Mouse (Mus musculus) CH12.LX (cell line): Measurements from ENCODE around the gene Pianp. TPM values are rescaled to one million over a fixed set of nuclear protein-coding genes. Genes with fewer than 3 reads are reported as not detected.

ENCODE experiments used
- DNase-seq: peaks from one replicate; pipeline ENCODE4 v3.0.0-alpha.2; 2013; ENCODE audit errors: extremely low read depth
- H3K27ac ChIP-seq: 2 replicates; pipeline ENCODE4 v1.5.1; 2012; ENCODE audit warnings: low read depth, mild to moderate bottlenecking, control low read depth, moderate library complexity; ENCODE audit not compliant: insufficient read depth
- H3K27me3 ChIP-seq: replicated peaks from 2 replicates; pipeline ENCODE3; 2012; ENCODE audit warnings: inconsistent platforms
- H3K36me3 ChIP-seq, 2 experiments: replicated peaks in 1 of 2; 2 replicates each; pipeline versions ENCODE3 to v1.6.1; 2012; ENCODE audit warnings: inconsistent platforms in 1 of 2, low read length in 1 of 2, mild to moderate bottlenecking in 1 of 2, mixed read lengths in 1 of 2, moderate library complexity in 1 of 2; ENCODE audit not compliant: control insufficient read depth in 1 of 2, insufficient read depth in 1 of 2
- H3K4me1 ChIP-seq, 2 experiments: 2 replicates each; pipeline ENCODE4 v1.6.1; 2012; ENCODE audit warnings: inconsistent platforms in 1 of 2, moderate library complexity in 1 of 2; ENCODE audit not compliant: insufficient read depth in 2 of 2, control insufficient read depth in 1 of 2
- H3K4me2 ChIP-seq: 2 replicates; pipeline ENCODE4 v1.6.1; 2012; ENCODE audit warnings: low read depth, mild to moderate bottlenecking, control low read depth; ENCODE audit not compliant: poor library complexity, insufficient read depth, severe bottlenecking
- H3K4me3 ChIP-seq, 3 experiments: fragments of 150-350 bp in 1 of 3; sonication (generic) in 1 of 3; replicated peaks in 1 of 3; 2 replicates each; pipeline versions ENCODE3 to v1.5.1; 2011 to 2012; ENCODE audit warnings: low read depth in 2 of 3, low read length in 2 of 3, mild to moderate bottlenecking in 2 of 3, moderate library complexity in 2 of 3, control low read depth in 1 of 3, improper control_type of control experiment in 1 of 3, inconsistent platforms in 1 of 3, mixed read lengths in 1 of 3; ENCODE audit not compliant: poor library complexity in 1 of 3
- H3K79me2 ChIP-seq: replicated peaks from 2 replicates; pipeline ENCODE4 v1.6.1; 2012; ENCODE audit warnings: mild to moderate bottlenecking, moderate library complexity; ENCODE audit not compliant: control insufficient read depth, poor library complexity, insufficient read depth, severe bottlenecking; ENCODE audit errors: extremely low read depth
- H3K9ac ChIP-seq: 2 replicates; pipeline ENCODE4 v1.6.1; 2012; ENCODE audit warnings: low read depth, mild to moderate bottlenecking, control low read depth, moderate library complexity; ENCODE audit not compliant: insufficient read depth
- H3K9me3 ChIP-seq: replicated peaks from 2 replicates; pipeline ENCODE3; 2012; ENCODE audit warnings: low read length, inconsistent platforms, mixed read lengths
- BHLHE40 ChIP-seq: IDR thresholded peaks from 2 replicates; pipeline ENCODE4 v1.6.1; 2011; ENCODE audit warnings: mild to moderate bottlenecking, low read depth, low read length, improper control_type of control experiment
- CHD2 ChIP-seq: IDR thresholded peaks from 2 replicates; pipeline ENCODE4 v1.6.1; 2011; ENCODE audit warnings: low read length, improper control_type of control experiment
- CTCF ChIP-seq, 2 experiments: IDR thresholded peaks in 1 of 2; conservative IDR thresholded peaks in 1 of 2; 2 replicates each; pipeline ENCODE4 v1.5.1; 2011 to 2012; ENCODE audit warnings: low read depth in 2 of 2, low read length in 2 of 2, improper control_type of control experiment in 1 of 2, inconsistent platforms in 1 of 2, mild to moderate bottlenecking in 1 of 2, moderate library complexity in 1 of 2
- E2F4 ChIP-seq: IDR thresholded peaks from 2 replicates; pipeline ENCODE4 v1.6.1; 2011; ENCODE audit warnings: low read depth, low read length, improper control_type of control experiment; ENCODE audit not compliant: insufficient replicate concordance
- ELF1 ChIP-seq: IDR thresholded peaks from 2 replicates; pipeline ENCODE4 v1.6.1; 2014; ENCODE audit warnings: low read depth, mild to moderate bottlenecking, inconsistent platforms, low read length, improper control_type of control experiment
- EP300 ChIP-seq: IDR thresholded peaks from 2 replicates; pipeline ENCODE4 v1.6.1; 2011; ENCODE audit warnings: low read length, improper control_type of control experiment
- ETS1 ChIP-seq: conservative IDR thresholded peaks from 2 replicates; pipeline ENCODE4 v1.6.1; 2012; ENCODE audit warnings: low read depth, mild to moderate bottlenecking, inconsistent platforms, low read length, improper control_type of control experiment, moderate library complexity
- GABPA ChIP-seq: IDR thresholded peaks from 2 replicates; pipeline ENCODE4 v1.6.1; 2012; ENCODE audit warnings: low read depth, low read length, improper control_type of control experiment, inconsistent platforms; ENCODE audit not compliant: insufficient replicate concordance
- HCFC1 ChIP-seq: IDR thresholded peaks from 2 replicates; pipeline ENCODE4 v1.6.1; 2012; ENCODE audit warnings: low read depth, mild to moderate bottlenecking, inconsistent platforms, low read length, improper control_type of control experiment
- IRF4 ChIP-seq: IDR thresholded peaks from 2 replicates; pipeline ENCODE4 v1.6.1; 2014; ENCODE audit warnings: low read depth, mild to moderate bottlenecking, inconsistent platforms, low read length, improper control_type of control experiment
- JUN ChIP-seq: IDR thresholded peaks from 2 replicates; pipeline ENCODE4 v1.6.1; 2011; ENCODE audit warnings: low read depth, mild to moderate bottlenecking, low read length, improper control_type of control experiment, moderate library complexity; ENCODE audit not compliant: insufficient read depth
- KAT2A ChIP-seq: IDR thresholded peaks from 2 replicates; pipeline ENCODE4 v1.6.1; 2012; ENCODE audit warnings: low read length, improper control_type of control experiment, inconsistent platforms; ENCODE audit not compliant: insufficient replicate concordance
- MAFK ChIP-seq: IDR thresholded peaks from 2 replicates; pipeline ENCODE4 v1.6.1; 2011; ENCODE audit warnings: low read length, improper control_type of control experiment; ENCODE audit not compliant: insufficient replicate concordance
- MAX ChIP-seq: IDR thresholded peaks from 2 replicates; pipeline ENCODE4 v1.6.1; 2011; ENCODE audit warnings: low read length, improper control_type of control experiment
- MAZ ChIP-seq: IDR thresholded peaks from 2 replicates; pipeline ENCODE4 v1.6.1; 2012; ENCODE audit warnings: low read depth, mild to moderate bottlenecking, inconsistent platforms, low read length, improper control_type of control experiment, moderate library complexity
- MEF2A ChIP-seq: IDR thresholded peaks from 2 replicates; pipeline ENCODE4 v1.6.1; 2014; ENCODE audit warnings: low read depth, mild to moderate bottlenecking, inconsistent platforms, low read length, improper control_type of control experiment, borderline replicate concordance
- MXI1 ChIP-seq: IDR thresholded peaks from 2 replicates; pipeline ENCODE4 v1.6.1; 2011; ENCODE audit warnings: mild to moderate bottlenecking, low read depth, low read length, improper control_type of control experiment
- MYC ChIP-seq: IDR thresholded peaks from 2 replicates; pipeline ENCODE4 v1.6.1; 2011; ENCODE audit warnings: low read depth, mild to moderate bottlenecking, improper control_type of control experiment, low read length
- NRF1 ChIP-seq: IDR thresholded peaks from 2 replicates; pipeline ENCODE4 v1.6.1; 2014; ENCODE audit warnings: low read depth, mild to moderate bottlenecking, inconsistent platforms, low read length, improper control_type of control experiment, moderate library complexity
- POLR2AphosphoS2 ChIP-seq: IDR thresholded peaks from 2 replicates; pipeline ENCODE4 v1.6.1; 2011; ENCODE audit warnings: low read depth, low read length, improper control_type of control experiment
- RCOR1 ChIP-seq: conservative IDR thresholded peaks from 2 replicates; pipeline ENCODE4 v1.6.1; 2012; ENCODE audit warnings: low read depth, mild to moderate bottlenecking, inconsistent platforms, low read length, improper control_type of control experiment
- SIN3A ChIP-seq: IDR thresholded peaks from 2 replicates; pipeline ENCODE4 v1.6.1; 2012; ENCODE audit warnings: low read length, improper control_type of control experiment, inconsistent platforms
- SMC3 ChIP-seq: IDR thresholded peaks from 2 replicates; pipeline ENCODE4 v1.6.1; 2011; ENCODE audit warnings: low read depth, low read length, improper control_type of control experiment
- TBP ChIP-seq: conservative IDR thresholded peaks from 2 replicates; pipeline ENCODE4 v1.6.1; 2011; ENCODE audit warnings: low read depth, low read length, improper control_type of control experiment
- TCF12 ChIP-seq: IDR thresholded peaks from 2 replicates; pipeline ENCODE4 v1.6.1; 2014; ENCODE audit warnings: low read depth, mild to moderate bottlenecking, inconsistent platforms, low read length, improper control_type of control experiment
- UBTF ChIP-seq: IDR thresholded peaks from 2 replicates; pipeline ENCODE4 v1.6.1; 2012; ENCODE audit warnings: low read depth, mild to moderate bottlenecking, inconsistent platforms, low read length, improper control_type of control experiment, moderate library complexity
- ZC3H11A ChIP-seq: IDR thresholded peaks from 2 replicates; pipeline ENCODE4 v1.6.1; 2012; ENCODE audit warnings: low read depth, mild to moderate bottlenecking, inconsistent platforms, low read length, improper control_type of control experiment
- ZKSCAN1 ChIP-seq: IDR thresholded peaks from 2 replicates; pipeline ENCODE4 v1.6.1; 2012; ENCODE audit warnings: low read depth, inconsistent platforms, low read length, improper control_type of control experiment, borderline replicate concordance
- ZMIZ1 ChIP-seq: IDR thresholded peaks from 2 replicates; pipeline ENCODE4 v1.6.1; 2012; ENCODE audit warnings: low read depth, mild to moderate bottlenecking, inconsistent platforms, low read length, improper control_type of control experiment
- ZNF384 ChIP-seq: IDR thresholded peaks from 2 replicates; pipeline ENCODE4 v1.6.1; 2012; ENCODE audit warnings: low read depth, low read length, improper control_type of control experiment, inconsistent platforms
- dilution Hi-C: fragments of 300-500 bp; cut with MboI; formaldehyde crosslinking; loops from 2 replicates; pipeline ENCODE4 v1.14.3; 2020; ENCODE audit warnings: low sequenced_read_pairs; ENCODE audit not compliant: extremely low pct_unique_long_range_greater_than_20kb, extremely low pct_ligation_motif_present
- in situ Hi-C: fragments of 300-500 bp; cut with MboI; formaldehyde crosslinking; loops from 3 replicates; pipeline ENCODE4 v1.14.3; 2019; ENCODE audit warnings: low sequenced_read_pairs, low pct_ligation_motif_present, low pct_unique_long_range_greater_than_20kb, mixed read lengths
- polyA plus RNA-seq: library from polyadenylated mRNA; unstranded; fragments of >175 nt; gene quantifications from 2 replicates; pipeline ENCODE4 v1.2.1, GENCODE M21; 2012; ENCODE audit warnings: low read depth; ENCODE audit not compliant: insufficient read length
- total RNA-seq, 2 experiments: library from RNA; depleted of rRNA; stranded (reverse); fragments of 300-350 nt in 1 of 2; fragments of >200 nt in 1 of 2; gene quantifications; 2 replicates each; pipeline ENCODE4 v1.2.3; 2012 to 2014

Pianp gene
- total and polyA plus RNA-seq, 3 experiments = 0.08 TPM; not detected in 2

GRCm38 (mm10) chr6:125039131-125039530 lies 42.6 kb downstream of the Pianp start:
- peak overlapping the region; percentile 46 for H3K4me2 ChIP-seq
- dilution Hi-C loops = no loop called here
- H3K27me3 ChIP-seq = no peaks in the 10 kb centered on the region
- peaks cover 7 to 25% of the 10 kb centered on the region in 2 experiments; a peak in 3 of 4 replicates for H3K4me1 ChIP-seq
- no peaks in the 10 kb centered on the region for H3K9me3 ChIP-seq
- H3K4me3 ChIP-seq = peak overlapping the region in 1 of 3 experiments; percentile 25
- peaks cover 30 to 53% of the 10 kb centered on the region in 2 experiments for H3K36me3 ChIP-seq
- H3K27ac ChIP-seq = no peak overlapping the region
- H3K79me2 ChIP-seq = peaks cover 23% of the 10 kb centered on the region
- TF ChIP-seq POLR2AphosphoS2 (no peak), ZMIZ1 (peak; percentile 49; the same call in 1 of the 2 replicates)
- in situ Hi-C loops = loop anchor here (25.0 kb wide), 1 partner anchor 177 kb away; the partner anchor contains the start of genes Gpr162 and P3h3
- H3K9ac ChIP-seq = no peak overlapping the region
- DNase-seq = no peak

- H3K27me3 ChIP-seq = no peaks in the 10 kb centered on the region
- dilution Hi-C loops (no loop called here), in situ Hi-C loops (loop anchor here (10.0 to 25.0 kb wide), 2 partner anchors 55 to 177 kb away; partner anchors contain the start of genes Chd4, Gpr162 and P3h3)
- peak within 1 kb of the TSS; percentile 71 to 80 (median 76) for H3K4me3 ChIP-seq
- H3K27ac ChIP-seq = no peak within 1 kb of the TSS
- peaks cover 33 to 56% of the 10 kb centered on the region in 2 experiments for H3K36me3 ChIP-seq
- peak within 1 kb of the TSS; percentile 77 for H3K9ac ChIP-seq
- no peaks in the 10 kb centered on the region for H3K9me3 ChIP-seq
- peaks cover 7 to 25% of the 10 kb centered on the region in 2 experiments; a peak in 3 of 4 replicates for H3K4me1 ChIP-seq
- peak within 1 kb of the TSS; percentile 86 for H3K4me2 ChIP-seq
- peak; percentile 98 for DNase-seq
- H3K79me2 ChIP-seq = peaks cover 23% of the 10 kb centered on the region
- TF ChIP-seq EP300 (no peak), MYC (peak; percentile 74), KAT2A (peak; percentile 98), MXI1 (peak; percentile 38; the same call in 1 of the 2 replicates), ZC3H11A (no peak), CHD2 (peak; percentile 74), NRF1 (peak; percentile 68), E2F4 (peak; percentile 95; the same call in 1 of the 2 replicates), POLR2AphosphoS2 (peak; percentile 93), MAX (peak; percentile 23; the same call in 1 of the 2 replicates), IRF4 (peak; percentile 67; the same call in 1 of the 2 replicates), BHLHE40 (no peak), SMC3 (no peak), TBP (peak; percentile 69), RCOR1 (no peak; the same call in 1 of the 2 replicates), ZNF384 (peak; percentile 100), ZKSCAN1 (no peak; the same call in 1 of the 2 replicates), UBTF (peak; percentile 79; the same call in 1 of the 2 replicates), MAZ (peak; percentile 77; the same call in 1 of the 2 replicates), JUN (peak; percentile 84), ETS1 (peak; percentile 74), MAFK (no peak), SIN3A (peak; percentile 96), HCFC1 (peak; percentile 98), CTCF (conservative IDR thresholded peaks at IDR 0.05 in 1 of 2, IDR thresholded peaks at IDR 0.05 in 1 of 2; ENCODE audit: low read depth in 2 of 2, low read length in 2 of 2) (no peak), TCF12 (peak; percentile 64; the same call in 1 of the 2 replicates), GABPA (peak; percentile 92), MEF2A (peak; percentile 84), ELF1 (peak; percentile 100)
Observed at GRCm38 (mm10) chr6:125039533-125040153, 43.1 kb downstream of the Pianp start, which contains the start of gene Ing4. Gene Ing4, plus strand, starts transcription at chr6:125039760.
